Mouse (Mus musculus) hindbrain, embryonic 12.5 days (tissue): Measurements from ENCODE around the gene Gm17617. TPM values are rescaled to one million over a fixed set of nuclear protein-coding genes. Genes with fewer than 3 reads are reported as not detected.

Source experiments
- polyA plus RNA-seq: library from polyadenylated mRNA; unstranded; fragments of >200 nt; fragmentation: Nextera tagmentation; extraction: Ambion mirVana; gene quantifications from 2 replicates; pipeline ENCODE4 v1.2.1, GENCODE M21; 2016

Gene Gm17617
- polyA plus RNA-seq, 1 experiment from 2014 or later = not detected

Other genes with a start within 250 kb of the Gm17617 start
- 5.8 and 6.1 TPM in 2 replicates for gene Unc5a, start 184.1 kb downstream of the Gm17617 start, polyA plus RNA-seq
- 0.87 and 0.91 TPM in 2 replicates for gene Hk3, start 112.2 kb downstream of the Gm17617 start, polyA plus RNA-seq
- 23.1 and 25.3 TPM in 2 replicates for gene Uimc1, start 33.2 kb downstream of the Gm17617 start, polyA plus RNA-seq
- gene Zfp346, start 28.2 kb downstream of the Gm17617 start, polyA plus RNA-seq = 25.5 and 30.6 TPM in 2 replicates
- 2.7 and 2.9 TPM in 2 replicates for gene Fgfr4, start 19.1 kb upstream of the Gm17617 start, polyA plus RNA-seq
- 78.7 and 81.6 TPM in 2 replicates for gene Nsd1, start 76.2 kb upstream of the Gm17617 start, polyA plus RNA-seq
- 310 and 344 TPM in 2 replicates for gene Prelid1, start 187.0 kb upstream of the Gm17617 start, polyA plus RNA-seq
- gene Rab24, start 188.4 kb upstream of the Gm17617 start, polyA plus RNA-seq = 101 and 105 TPM in 2 replicates
- 22.2 and 24.3 TPM in 2 replicates for gene Mxd3, start 196.3 kb upstream of the Gm17617 start, polyA plus RNA-seq
- 88.1 and 92.8 TPM in 2 replicates for gene Lman2, start 229.2 kb upstream of the Gm17617 start, polyA plus RNA-seq
- gene Rgs14, start 236.2 kb upstream of the Gm17617 start, polyA plus RNA-seq = 0.35 and 0.78 TPM in 2 replicates